Mouse (Mus musculus) limb, embryonic 11.5 days (tissue): ENCODE data around the gene Fxyd5. TPM values are rescaled to one million over a fixed set of nuclear protein-coding genes. Genes with fewer than 3 reads are reported as not detected.

ENCODE experiments used
- ATAC-seq: fragments of 200-750 bp; cut with Nextera tagmentation; 2 replicates; pipeline ENCODE4 v1.8.0; 2017; ENCODE audit warnings: low read depth; ENCODE audit not compliant: insufficient number of reproducible peaks, low FRiP score, low TSS enrichment
- DNase-seq: peaks from one replicate; pipeline ENCODE4 v3.0.0-alpha.2; 2015; ENCODE audit warnings: low spot score
- H3K27ac ChIP-seq: fragments of 300-500 bp; sonication (generic); replicated peaks from 2 replicates; pipeline ENCODE4 v1.5.1; 2014; ENCODE audit warnings: low read depth, mild to moderate bottlenecking, low read length
- H3K27me3 ChIP-seq: fragments of 300-500 bp; sonication (generic); 2 replicates; pipeline ENCODE4 v1.6.1; 2014; ENCODE audit warnings: mild to moderate bottlenecking, low read length, mixed read lengths; ENCODE audit not compliant: control insufficient read depth, insufficient read depth
- H3K36me3 ChIP-seq: fragments of 300-500 bp; sonication (generic); 2 replicates; pipeline ENCODE4 v1.6.1; 2014; ENCODE audit warnings: mild to moderate bottlenecking, low read length, moderate library complexity, mixed read lengths; ENCODE audit not compliant: control insufficient read depth, insufficient read depth
- H3K4me1 ChIP-seq: fragments of 300-500 bp; sonication (generic); 2 replicates; pipeline ENCODE4 v1.6.1; 2014; ENCODE audit warnings: low read length, mixed read lengths; ENCODE audit not compliant: control insufficient read depth, insufficient read depth
- H3K4me2 ChIP-seq: fragments of 300-500 bp; sonication (generic); 2 replicates; pipeline ENCODE4 v1.6.1; 2014; ENCODE audit warnings: low read depth, mild to moderate bottlenecking, moderate library complexity; ENCODE audit not compliant: severe bottlenecking
- H3K4me3 ChIP-seq: fragments of 300-500 bp; sonication (generic); 2 replicates; pipeline ENCODE4 v1.5.1; 2014; ENCODE audit warnings: low read depth, low read length
- H3K9ac ChIP-seq: fragments of 300-500 bp; sonication (generic); 2 replicates; pipeline ENCODE4 v1.6.1; 2014; ENCODE audit warnings: mild to moderate bottlenecking, low read length
- H3K9me3 ChIP-seq: fragments of 300-500 bp; sonication (generic); 2 replicates; pipeline ENCODE4 v1.6.1; 2016; ENCODE audit warnings: low read length; ENCODE audit not compliant: control insufficient read depth
- WGBS: fragments of 180-500 bp; shearing (Covaris S2); extraction: QIAGEN DNeasy Blood & Tissue Kit; methylation state at CpG from one replicate; pipeline ENCODE4 v1.1.7; 2014; 5-methylcytosine and 5-hydroxymethylcytosine counted together
- polyA plus RNA-seq: library from polyadenylated mRNA; unstranded; fragments of >200 nt; fragmentation: Nextera tagmentation; extraction: Ambion mirVana; gene quantifications from 2 replicates; pipeline ENCODE4 v1.2.1, GENCODE M21; 2014

Fxyd5 gene
- polyA plus RNA-seq, 1 experiment from 2014 or later: 10.8 TPM

DNA sequence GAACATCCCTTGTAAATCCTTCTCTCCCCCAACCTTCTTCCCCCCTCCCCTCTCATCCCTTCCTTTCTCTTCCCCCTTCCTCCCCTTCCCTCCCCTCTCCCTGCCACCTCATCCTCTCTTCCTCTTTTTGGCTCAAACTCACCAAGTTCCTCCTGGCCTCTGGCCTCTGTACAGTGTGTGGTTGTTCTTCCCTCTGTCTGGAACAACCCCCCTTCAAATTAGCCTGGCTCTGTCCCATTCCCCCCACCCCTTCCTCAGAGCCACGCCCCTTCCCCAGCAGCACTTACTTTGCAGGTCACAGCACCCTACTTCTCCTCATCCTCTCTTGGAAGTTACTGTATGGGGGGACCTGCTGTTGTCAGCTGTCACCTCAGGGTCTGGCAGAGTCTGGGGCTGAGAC is 34.1 kb downstream of the Fxyd5 start:
- Histone ChIP-seq H3K36me3 (no peaks in the 10 kb centered on the region), H3K9me3 (no peaks in the 10 kb centered on the region), H3K4me1 (no peaks in the 10 kb centered on the region), H3K9ac (no peak overlapping the region), H3K4me2 (no peak overlapping the region), H3K27me3 (no peaks in the 10 kb centered on the region), H3K4me3 (no peak overlapping the region), H3K27ac (no peak overlapping the region)
- DNase-seq: no peak
- 69% methylated on average over 1 of the region's 1 CpGs for WGBS
- peak; percentile 36; the same call in 1 of the 2 replicates for ATAC-seq

DNA sequence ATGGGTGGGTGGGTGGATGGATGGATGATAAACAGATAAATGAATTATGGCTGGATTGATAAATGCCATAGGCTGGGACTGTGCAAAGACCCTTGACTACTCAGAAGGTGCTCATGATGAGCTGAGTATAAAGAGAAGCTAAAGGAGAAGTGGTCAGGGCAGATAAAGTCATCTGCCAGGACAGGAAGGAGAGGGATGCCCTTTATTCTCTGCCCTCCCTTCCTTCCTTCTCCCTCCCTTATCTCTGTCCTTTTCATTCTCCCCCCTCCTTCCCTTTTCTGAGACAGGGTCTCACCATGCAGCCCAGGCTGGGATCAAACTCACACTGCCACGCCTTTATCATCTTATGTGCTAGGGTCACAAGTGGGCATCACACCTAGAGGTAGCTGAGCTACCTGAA is 34.5 kb downstream of the Fxyd5 start:
- 82% methylated on average over 1 of the region's 1 CpGs for WGBS
- Histone ChIP-seq H3K27ac (no peak overlapping the region), H3K4me2 (no peak overlapping the region), H3K9ac (no peak overlapping the region), H3K36me3 (no peaks in the 10 kb centered on the region), H3K27me3 (no peaks in the 10 kb centered on the region), H3K4me1 (no peaks in the 10 kb centered on the region), H3K9me3 (no peaks in the 10 kb centered on the region), H3K4me3 (no peak overlapping the region)
- no peak for ATAC-seq
- no peak for DNase-seq

DNA sequence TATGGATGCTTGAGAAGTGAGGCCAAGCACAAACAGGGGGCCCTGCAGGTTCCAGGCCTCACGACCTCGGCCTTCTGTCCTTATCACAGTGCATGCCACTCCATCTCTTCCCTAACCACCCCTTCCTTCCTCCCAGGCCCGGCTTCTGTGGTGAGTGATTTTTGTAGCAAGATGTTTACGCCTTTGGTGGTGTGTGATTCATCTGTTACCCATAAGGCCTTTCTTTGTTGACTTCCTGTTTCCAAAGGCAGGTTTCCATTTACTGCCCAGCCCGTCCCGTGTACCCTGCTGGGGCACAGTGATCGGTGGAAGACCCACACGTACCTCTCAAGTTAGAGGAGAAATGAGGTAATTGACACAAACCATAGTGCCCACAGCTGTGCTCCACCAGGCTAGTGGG is 39.6 kb downstream of the Fxyd5 start:
- Histone ChIP-seq H3K27me3 (no peaks in the 10 kb centered on the region), H3K36me3 (no peaks in the 10 kb centered on the region), H3K9me3 (no peaks in the 10 kb centered on the region), H3K4me1 (peaks cover 8% of the 10 kb centered on the region; the same call in 1 of the 2 replicates), H3K4me2 (no peak overlapping the region), H3K9ac (no peak overlapping the region), H3K27ac (no peak overlapping the region), H3K4me3 (no peak overlapping the region)
- DNase-seq (no peak), ATAC-seq (no peak)
- 72% methylated on average over 8 of the region's 8 CpGs for WGBS

GRCm38 (mm10) chr7:31000505-31001020 is 41.7 kb downstream of the Fxyd5 start:
- ATAC-seq: 0 out of 2 replicates have a peak, but pooled peaks have one; percentile 26
- H3K27me3 ChIP-seq: no peaks in the 10 kb centered on the region
- no peaks in the 10 kb centered on the region; the same call in 1 of the 2 replicates for H3K9me3 ChIP-seq
- 31% methylated on average over 7 of the region's 7 CpGs for WGBS
- peak; percentile 43 for DNase-seq
- H3K4me1 ChIP-seq: peaks cover 8% of the 10 kb centered on the region; the same call in 1 of the 2 replicates
- no peaks in the 10 kb centered on the region for H3K36me3 ChIP-seq
- no peak overlapping the region for H3K27ac ChIP-seq
- no peak overlapping the region for H3K4me3 ChIP-seq
- H3K4me2 ChIP-seq: no peak overlapping the region
- no peak overlapping the region for H3K9ac ChIP-seq

GRCm38 (mm10) chr7:30996491-30996890 is 45.8 kb downstream of the Fxyd5 start:
- Histone ChIP-seq H3K4me2 (no peak overlapping the region), H3K27me3 (no peaks in the 10 kb centered on the region), H3K9me3 (no peaks in the 10 kb centered on the region; the same call in 1 of the 2 replicates), H3K9ac (no peak overlapping the region), H3K4me1 (peaks cover 8% of the 10 kb centered on the region; the same call in 1 of the 2 replicates), H3K4me3 (no peak overlapping the region), H3K27ac (no peak overlapping the region), H3K36me3 (no peaks in the 10 kb centered on the region)
- DNase-seq (no peak), ATAC-seq (no peak)
- WGBS: 84% methylated on average over 2 of the region's 2 CpGs

- no peaks in the 10 kb centered on the region; the same call in 1 of the 2 replicates for H3K9me3 ChIP-seq
- H3K4me3 ChIP-seq: no peak overlapping the region
- no peak overlapping the region for H3K27ac ChIP-seq
- WGBS: 84% methylated on average over 5 of the region's 5 CpGs
- no peaks in the 10 kb centered on the region for H3K27me3 ChIP-seq
- ATAC-seq (no peak), DNase-seq (no peak)
- no peaks in the 10 kb centered on the region for H3K4me1 ChIP-seq
- H3K36me3 ChIP-seq: no peaks in the 10 kb centered on the region
- H3K4me2 ChIP-seq: no peak overlapping the region
- no peak overlapping the region for H3K9ac ChIP-seq
These were observed 48.3 kb downstream of the Fxyd5 start for GRCm38 (mm10) chr7:30993986-30994385.

DNA sequence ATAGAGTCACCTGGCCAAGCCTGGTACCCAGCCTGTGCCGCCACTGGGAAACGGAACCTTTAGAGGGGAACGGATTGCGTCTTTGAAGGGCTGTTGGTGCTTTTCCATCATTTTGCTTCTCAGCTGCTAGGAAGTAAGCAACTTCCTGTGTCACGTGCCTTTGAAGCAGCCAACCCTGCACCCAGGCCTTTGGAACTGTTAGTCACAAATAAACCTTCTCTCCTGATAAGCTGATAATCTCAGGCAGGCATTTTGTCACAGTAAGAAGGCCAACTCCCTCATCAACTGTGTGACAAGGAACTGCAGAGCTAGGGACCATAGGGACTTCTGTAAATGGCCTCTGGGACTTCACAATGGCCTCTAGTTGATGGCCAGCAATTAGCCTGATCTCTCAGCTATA is 50.1 kb downstream of the Fxyd5 start:
- Histone ChIP-seq H3K36me3 (no peaks in the 10 kb centered on the region), H3K4me3 (no peak overlapping the region), H3K4me2 (no peak overlapping the region), H3K27me3 (no peaks in the 10 kb centered on the region), H3K9me3 (no peaks in the 10 kb centered on the region; the same call in 1 of the 2 replicates), H3K27ac (no peak overlapping the region), H3K9ac (no peak overlapping the region), H3K4me1 (no peaks in the 10 kb centered on the region)
- 79% methylated on average over 5 of the region's 5 CpGs for WGBS
- DNase-seq: no peak
- ATAC-seq: no peak

GRCm38 (mm10) chr7:30988519-30989162 is 53.6 kb downstream of the Fxyd5 start:
- DNase-seq (no peak), ATAC-seq (no peak)
- H3K9me3 ChIP-seq: no peaks in the 10 kb centered on the region
- H3K4me2 ChIP-seq: no peak overlapping the region
- H3K9ac ChIP-seq: no peak overlapping the region
- no peaks in the 10 kb centered on the region for H3K27me3 ChIP-seq
- WGBS: 86% methylated on average over 4 of the region's 4 CpGs
- no peak overlapping the region for H3K4me3 ChIP-seq
- H3K4me1 ChIP-seq: no peaks in the 10 kb centered on the region
- no peak overlapping the region for H3K27ac ChIP-seq
- no peaks in the 10 kb centered on the region for H3K36me3 ChIP-seq
